Mouse (Mus musculus) E14TG2a.4 (cell line): ENCODE data around the gene Hyal3.

Experiments
- H3K27me3 ChIP-seq: 2 replicates; pipeline ENCODE4 v1.6.1; 2014; ENCODE audit warnings: low read length, control low read depth; ENCODE audit not compliant: insufficient read depth
- H3K36me3 ChIP-seq: 2 replicates; pipeline ENCODE4 v1.6.1; 2014; ENCODE audit warnings: low read length, control low read depth; ENCODE audit not compliant: insufficient read depth
- H3K4me1 ChIP-seq: replicated peaks from 2 replicates; pipeline ENCODE4 v1.6.1; 2014; ENCODE audit warnings: low read depth, low read length, control low read depth
- H3K4me3 ChIP-seq: replicated peaks from 2 replicates; pipeline ENCODE4 v1.5.1; 2014; ENCODE audit warnings: mild to moderate bottlenecking, low read length
- H3K9me3 ChIP-seq: 2 replicates; pipeline ENCODE4 v1.6.1; 2014; ENCODE audit warnings: low read length, control low read depth
- CTCF ChIP-seq: conservative IDR thresholded peaks from 2 replicates; pipeline ENCODE4 v1.5.1; 2014; ENCODE audit warnings: low read length
- NANOG ChIP-seq: IDR thresholded peaks from 2 replicates; pipeline ENCODE4 v1.6.1; 2014; ENCODE audit warnings: borderline replicate concordance, low read length, mixed read lengths
- POU5F1 ChIP-seq: IDR thresholded peaks from 2 replicates; pipeline ENCODE4 v1.6.1; 2014; ENCODE audit warnings: low read length, borderline replicate concordance

The Hyal3 gene

DNA sequence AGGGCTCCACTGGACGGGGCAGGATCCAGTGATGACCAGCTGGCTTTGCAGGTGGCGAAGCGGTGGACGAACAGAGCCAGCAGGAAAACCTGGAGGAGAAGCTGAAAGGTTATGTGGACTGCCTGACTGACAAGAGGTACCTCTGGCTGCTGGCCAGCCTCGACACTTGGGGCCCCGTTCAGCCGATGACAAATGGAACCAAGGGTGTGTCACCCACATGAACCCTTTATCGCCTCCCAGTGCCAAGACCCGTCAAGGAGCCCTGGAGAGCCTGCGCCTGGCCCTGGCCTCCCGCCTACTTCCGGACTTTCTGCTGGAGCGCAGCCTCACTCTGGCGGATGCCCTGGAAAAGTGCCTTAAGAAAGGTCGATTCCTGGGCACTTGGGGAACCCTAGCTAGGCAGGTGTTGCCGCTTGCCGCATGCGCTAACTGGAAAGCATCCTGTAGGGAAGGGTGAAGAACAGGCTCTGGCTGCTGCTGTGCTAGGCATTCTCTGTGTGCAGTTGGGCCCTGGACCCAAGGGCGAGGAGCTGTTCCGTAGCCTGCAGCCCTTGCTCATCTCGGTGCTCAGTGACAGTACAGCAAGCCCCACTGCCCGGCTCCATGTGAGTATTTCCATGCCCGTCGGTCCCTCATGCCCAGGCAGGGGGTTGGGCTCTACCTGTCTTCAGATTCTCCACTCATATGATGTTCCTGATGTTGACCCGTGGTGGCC, 9.6 kb downstream of the Hyal3 start:
- H3K4me1 ChIP-seq: peaks cover 81% of the 10 kb centered on the region
- TF ChIP-seq NANOG (no peak), POU5F1 (no peak), CTCF (no peak)
- H3K27me3 ChIP-seq: peaks cover 3% of the 10 kb centered on the region; the same call in 1 of the 2 replicates
- H3K4me3 ChIP-seq: 0 out of 2 replicates have a peak overlapping the region, but pooled peaks have one; percentile 10
- H3K36me3 ChIP-seq: peaks cover 66% of the 10 kb centered on the region
- H3K9me3 ChIP-seq: no peaks in the 10 kb centered on the region

DNA sequence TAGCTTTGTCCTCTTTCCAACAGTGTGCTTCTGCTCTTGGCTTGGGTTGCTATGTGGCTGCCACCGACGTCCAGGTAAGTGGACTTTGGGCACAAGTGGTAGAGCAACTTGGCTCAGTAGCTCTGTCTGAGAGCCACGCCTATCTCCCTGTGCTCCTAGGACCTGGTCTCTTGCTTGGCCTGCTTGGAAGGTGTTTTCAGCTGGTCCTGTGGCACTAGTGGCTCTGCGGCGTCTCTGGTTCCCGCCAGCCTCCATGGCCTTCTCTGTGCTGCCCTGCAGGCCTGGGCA, 10.1 kb downstream of the Hyal3 start:
- Histone ChIP-seq H3K4me1 (peaks cover 77% of the 10 kb centered on the region), H3K36me3 (peaks cover 69% of the 10 kb centered on the region), H3K4me3 (0 out of 2 replicates have a peak overlapping the region, but pooled peaks have one; percentile 10), H3K9me3 (no peaks in the 10 kb centered on the region), H3K27me3 (peaks cover 6% of the 10 kb centered on the region)
- TF ChIP-seq CTCF: no peak
- no peak for TF ChIP-seq POU5F1

DNA sequence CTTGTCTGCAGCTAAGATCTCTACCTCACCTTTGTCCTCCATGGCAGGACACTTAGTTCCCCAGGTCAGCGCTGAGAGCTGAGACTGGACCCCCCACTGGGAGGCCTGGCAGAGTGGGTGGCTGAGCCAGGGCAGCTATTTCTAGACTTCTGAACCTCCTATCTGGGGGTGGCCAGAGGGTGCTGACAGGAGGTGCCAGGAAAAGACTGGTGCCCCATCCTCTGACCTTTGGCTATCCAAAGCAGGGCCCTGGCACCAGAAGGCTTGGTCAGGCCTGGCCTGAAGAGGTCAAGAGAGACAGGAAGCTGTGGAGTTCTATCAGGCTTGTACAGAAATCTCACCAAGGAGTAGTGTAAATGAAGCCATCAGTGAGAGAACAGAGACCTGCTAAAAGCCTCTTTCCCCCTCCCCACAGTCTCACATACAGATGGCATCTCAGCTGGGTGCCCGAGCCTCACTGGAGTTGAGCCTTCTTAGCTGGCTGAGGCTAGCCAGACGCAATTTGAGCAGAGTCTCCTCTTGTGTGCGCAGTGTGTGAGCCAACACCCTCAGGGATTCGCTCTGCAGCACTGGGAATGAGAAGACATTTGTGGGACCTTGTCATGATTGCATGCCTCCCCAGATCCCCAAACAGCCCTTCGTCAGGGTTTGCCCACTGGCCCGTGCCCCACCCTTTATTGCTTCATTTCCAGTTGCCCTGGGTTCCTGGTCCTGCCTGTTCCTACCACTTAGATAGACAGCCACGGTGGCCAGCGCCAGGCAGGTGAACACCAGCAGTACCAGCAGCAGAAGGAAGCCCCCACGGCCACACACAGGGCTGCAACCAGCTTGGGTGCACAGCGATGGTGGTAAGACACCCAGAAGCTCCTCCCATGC, 12.7 kb downstream of the Hyal3 start:
- Histone ChIP-seq H3K9me3 (no peaks in the 10 kb centered on the region), H3K4me1 (peaks cover 69% of the 10 kb centered on the region), H3K4me3 (peak overlapping the region; percentile 15; the same call in 1 of the 2 replicates), H3K27me3 (peaks cover 32% of the 10 kb centered on the region), H3K36me3 (peaks cover 73% of the 10 kb centered on the region)
- no peak for TF ChIP-seq NANOG
- TF ChIP-seq CTCF: no peak
- no peak for TF ChIP-seq POU5F1

DNA sequence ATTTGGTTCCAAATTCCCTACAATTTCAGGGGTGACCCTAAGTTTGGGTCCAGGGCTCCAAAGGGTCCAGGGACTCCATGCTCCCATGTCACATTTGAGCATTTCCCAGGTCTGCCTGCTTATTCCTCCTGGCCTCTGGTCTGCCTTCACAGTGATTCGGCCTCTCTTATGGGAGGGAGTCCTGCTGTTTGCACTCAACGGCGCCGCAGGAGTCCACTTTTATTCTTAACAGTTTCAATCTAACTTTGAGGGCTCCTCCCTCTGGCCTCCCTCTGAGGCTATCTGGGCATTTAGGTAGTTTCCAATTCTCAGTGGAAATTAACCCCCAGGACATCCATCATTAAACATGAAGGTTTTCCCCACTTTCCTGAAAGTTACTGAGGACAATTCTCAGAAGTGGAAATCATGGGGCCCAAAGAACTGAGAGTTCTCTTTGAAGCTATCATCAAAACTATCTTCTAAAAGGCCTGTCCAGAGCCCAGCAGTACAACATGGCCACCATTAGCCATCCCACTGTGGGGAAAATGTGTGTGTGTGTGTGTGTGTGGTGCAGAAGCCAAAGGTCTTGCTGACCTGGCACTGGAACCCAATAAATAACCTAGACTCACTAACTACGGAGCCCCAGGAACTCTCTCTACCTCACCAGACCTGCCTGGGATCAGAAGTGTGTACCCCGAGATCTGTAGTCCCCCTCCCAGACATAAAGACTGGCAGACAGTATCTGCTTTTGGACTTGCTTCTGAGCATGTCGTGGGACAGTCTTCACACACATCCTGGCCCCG, 13.9 kb downstream of the Hyal3 start:
- TF ChIP-seq NANOG (peak; percentile 99), POU5F1 (no peak), CTCF (no peak)

DNA sequence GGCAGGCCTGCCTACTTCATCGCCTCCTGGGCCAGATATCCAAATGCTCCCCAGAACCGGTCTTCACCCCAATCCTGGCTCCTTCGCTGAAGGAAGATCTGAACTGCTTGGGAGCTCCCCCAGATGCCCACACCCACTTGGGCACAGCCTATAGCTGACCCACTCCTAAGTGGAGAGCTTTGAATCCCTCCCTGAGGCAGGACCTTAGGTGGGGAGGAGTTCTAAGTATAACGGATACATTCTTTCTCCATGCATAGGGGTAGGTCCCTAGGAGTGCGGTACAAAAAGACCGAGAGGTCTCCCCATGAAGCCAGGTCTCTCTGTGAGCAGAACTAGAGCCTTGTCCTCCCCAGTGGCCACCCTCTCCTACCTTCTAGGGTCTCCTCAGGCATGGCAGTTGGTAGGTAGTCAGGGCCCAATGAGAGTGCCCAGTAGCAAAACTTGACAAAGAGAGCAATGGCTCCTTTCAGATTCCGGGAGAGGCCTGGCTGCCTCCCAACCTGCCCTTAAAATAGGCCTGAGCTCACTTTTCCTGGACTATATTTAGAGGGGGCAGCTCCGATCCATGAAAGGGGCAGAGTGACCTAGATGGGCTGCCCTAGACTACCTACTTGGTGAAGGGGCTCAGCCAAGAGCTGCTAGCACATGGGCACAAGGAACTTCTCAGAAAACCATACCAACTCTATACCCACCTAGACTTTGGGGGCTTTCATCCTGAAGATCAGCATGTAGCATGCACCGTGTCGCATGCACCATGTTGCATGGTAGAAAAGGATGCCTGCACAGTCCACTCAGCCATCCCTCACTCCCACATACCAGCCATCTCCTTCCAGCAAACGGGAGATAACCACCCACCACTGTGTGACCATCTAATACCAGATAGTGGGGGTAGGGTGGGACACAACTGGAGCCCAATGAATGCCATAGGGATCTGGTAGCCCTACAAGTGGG, 16.3 kb downstream of the Hyal3 start:
- Histone ChIP-seq H3K4me1 (peaks cover 69% of the 10 kb centered on the region), H3K36me3 (peaks cover 39% of the 10 kb centered on the region), H3K4me3 (no peak overlapping the region), H3K9me3 (no peaks in the 10 kb centered on the region), H3K27me3 (peaks cover 67% of the 10 kb centered on the region)
- TF ChIP-seq NANOG (no peak), POU5F1 (no peak), CTCF (no peak)

More for the DNA sequence above, 13.9 kb downstream of the Hyal3 start:
- H3K27me3 ChIP-seq: peaks cover 43% of the 10 kb centered on the region
- H3K4me3 ChIP-seq: 0 out of 2 replicates have a peak overlapping the region, but pooled peaks have one; percentile 15
- H3K9me3 ChIP-seq: no peaks in the 10 kb centered on the region
- peaks cover 69% of the 10 kb centered on the region for H3K4me1 ChIP-seq
- H3K36me3 ChIP-seq: peaks cover 63% of the 10 kb centered on the region

DNA sequence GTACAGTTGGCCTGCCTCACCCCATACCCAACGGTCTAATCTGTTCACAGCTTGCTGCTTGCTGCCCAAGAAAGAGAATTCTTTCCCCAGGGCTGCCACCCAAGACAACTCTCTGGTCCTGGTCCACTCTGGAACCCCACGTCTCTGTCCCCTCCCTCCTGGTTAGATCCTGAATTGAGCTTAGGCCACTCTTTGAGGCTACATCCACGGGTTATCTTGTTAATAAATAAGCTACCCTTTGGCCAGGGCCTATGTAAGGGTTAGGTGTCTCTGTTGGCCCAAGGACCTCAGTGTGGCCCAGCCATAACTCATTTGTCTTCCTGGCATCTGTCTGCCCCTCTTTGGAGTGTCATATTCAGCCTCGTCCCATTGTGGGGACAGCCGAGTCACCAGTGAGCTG, 17.8 kb downstream of the Hyal3 start:
- Histone ChIP-seq H3K9me3 (no peaks in the 10 kb centered on the region), H3K4me3 (peak overlapping the region; percentile 72), H3K36me3 (peaks cover 24% of the 10 kb centered on the region), H3K27me3 (peaks cover 77% of the 10 kb centered on the region), H3K4me1 (peaks cover 68% of the 10 kb centered on the region)
- TF ChIP-seq CTCF: no peak
- no peak for TF ChIP-seq NANOG
- TF ChIP-seq POU5F1: no peak

DNA sequence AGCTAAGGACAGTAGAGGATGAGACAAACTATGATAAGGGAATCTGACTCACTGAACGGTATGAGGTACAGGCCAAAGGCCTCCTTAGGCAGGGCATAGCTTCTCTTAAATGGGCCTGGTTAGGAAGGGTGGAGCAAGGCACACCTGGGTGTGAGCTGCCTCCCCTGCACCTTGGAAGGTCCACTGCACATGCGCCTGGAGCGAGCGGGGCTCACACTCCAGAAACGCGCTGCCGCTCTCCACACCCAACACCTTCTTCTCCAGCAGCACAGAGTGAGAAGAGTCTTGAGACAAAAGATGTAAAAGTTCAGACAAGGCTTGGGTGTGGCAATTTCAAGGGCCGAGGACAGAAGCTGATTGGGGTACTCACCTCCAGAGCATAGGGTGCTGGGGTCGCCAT, 18.8 kb downstream of the Hyal3 start:
- Histone ChIP-seq H3K4me1 (peaks cover 67% of the 10 kb centered on the region), H3K27me3 (peaks cover 87% of the 10 kb centered on the region), H3K36me3 (peaks cover 15% of the 10 kb centered on the region), H3K9me3 (no peaks in the 10 kb centered on the region), H3K4me3 (peak overlapping the region; percentile 72)
- TF ChIP-seq POU5F1 (no peak), CTCF (no peak), NANOG (no peak)
